Mouse (Mus musculus): ENCODE measurements around the gene Spen.

Spen gene

DNA sequence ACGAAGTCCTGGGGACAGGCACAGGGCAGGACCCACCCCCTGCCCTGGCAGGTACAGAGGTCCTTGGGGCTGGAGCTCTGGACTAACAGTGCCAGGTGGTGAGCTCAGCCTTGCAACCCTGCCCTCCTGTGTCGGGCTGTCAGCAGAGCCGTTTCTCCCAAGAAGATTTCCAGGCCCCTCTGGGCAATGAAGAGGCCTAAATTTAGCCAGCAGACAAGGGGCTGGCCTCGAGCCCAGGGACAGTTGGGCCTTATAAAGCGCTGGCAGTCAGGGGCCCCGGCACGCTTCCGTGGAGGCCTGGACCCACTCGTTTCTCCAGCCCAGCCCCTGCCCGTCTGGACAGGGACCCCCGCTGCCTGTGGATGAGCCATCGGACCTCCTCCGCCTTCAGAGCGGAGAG, 117.0 kb downstream of the Spen start:
- DNase-seq (ENCODE audit: low read depth, low spot score), result no peak

DNA sequence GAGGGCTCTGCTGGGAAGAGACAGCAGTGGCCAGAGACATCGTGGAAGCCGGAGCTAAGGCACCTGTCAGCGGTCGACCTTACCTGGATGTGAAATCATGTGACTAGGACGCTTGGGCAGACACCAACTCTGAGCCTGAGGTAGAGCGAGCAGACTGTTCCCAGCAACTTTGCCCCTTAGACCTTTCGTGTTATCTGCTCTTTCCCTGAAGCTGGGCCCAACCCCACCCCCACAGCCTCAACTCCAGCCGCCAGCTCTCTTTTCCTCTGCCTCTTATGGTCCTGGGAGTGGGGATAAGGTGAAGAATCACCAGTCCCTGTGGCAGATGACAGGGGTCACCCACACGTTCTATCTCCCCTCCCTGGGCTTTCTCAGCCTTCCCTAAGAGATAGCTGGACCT, 117.5 kb downstream of the Spen start:
- DNase-seq (ENCODE audit: low read depth, low spot score), result no peak

DNA sequence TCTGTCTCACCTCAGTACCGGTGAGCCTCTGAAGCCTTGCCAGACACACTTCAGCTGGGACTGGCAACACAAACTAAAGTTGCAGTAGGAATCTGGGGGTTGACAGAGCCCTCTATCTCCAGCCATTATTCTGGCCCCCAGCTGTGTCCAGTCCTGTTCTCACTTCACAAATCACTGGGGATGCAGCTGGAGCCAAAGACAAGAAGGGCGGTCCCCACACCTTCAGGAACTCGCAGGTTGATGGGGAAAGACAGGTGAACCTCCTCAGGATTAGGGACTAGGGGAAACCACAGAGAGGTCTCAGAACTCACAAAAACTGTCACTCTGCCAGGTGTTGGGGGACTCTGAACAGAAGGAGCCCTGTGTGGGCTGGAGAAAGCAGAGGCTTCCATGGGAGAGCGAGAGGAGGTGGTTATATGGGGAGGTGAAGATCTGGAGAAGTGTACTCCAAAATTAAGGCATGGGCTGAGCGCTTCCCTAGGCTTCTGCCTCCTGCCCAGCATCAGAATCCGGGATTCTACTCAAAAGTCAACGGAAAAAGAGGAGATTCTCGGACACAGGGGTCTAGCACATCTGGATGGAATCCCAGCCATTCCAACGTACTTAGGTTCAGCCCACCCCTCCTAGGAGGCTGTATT, 118.1 kb downstream of the Spen start, which contains the start of gene Hspb7:
Hspb7 (plus strand) TSS at position 588 of the 638 bp plus-strand sequence.
- no peak for DNase-seq (ENCODE audit: low read depth, low spot score)

DNA sequence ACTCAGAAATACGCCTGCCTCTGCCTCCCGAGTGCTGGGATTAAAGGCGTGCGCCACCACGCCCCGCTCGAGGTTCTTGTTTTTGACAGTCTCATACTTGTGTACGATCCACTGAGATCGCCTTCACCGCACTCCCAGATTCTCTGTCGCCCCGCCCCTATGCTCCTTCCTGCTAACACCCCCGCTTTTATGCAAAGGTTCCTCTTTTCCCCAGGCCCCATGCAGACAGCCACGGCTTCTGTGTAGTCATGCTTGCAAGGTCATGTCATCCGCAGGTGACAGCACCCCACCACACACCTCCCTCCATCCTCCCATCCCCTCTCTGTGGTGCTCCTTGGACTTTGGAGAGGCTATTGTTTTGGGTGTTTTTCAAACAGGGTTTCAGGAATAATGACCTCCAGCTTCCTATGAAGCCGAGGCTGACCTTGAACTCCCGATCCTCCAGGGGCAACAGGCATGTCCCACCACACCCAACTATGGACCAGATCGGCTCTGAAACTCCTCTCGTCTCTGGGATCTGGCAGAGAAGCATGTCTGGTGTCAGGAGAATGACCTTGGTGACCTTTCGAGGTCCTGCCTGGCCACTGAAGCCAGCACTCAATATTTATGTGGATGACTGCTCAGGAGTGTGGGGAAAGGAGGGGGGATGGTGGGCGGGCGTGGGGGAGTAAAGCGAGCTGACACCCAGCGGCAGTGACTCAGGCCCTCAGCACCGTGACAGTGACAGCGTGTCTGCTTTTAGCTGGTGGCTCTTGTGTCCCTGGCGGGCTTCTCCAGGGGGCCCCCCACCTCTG, 118.8 kb downstream of the Spen start:
- DNase-seq (ENCODE audit: low read depth, low spot score), result no peak

All from mesoderm, embryonic 11.5 days (tissue).